Mouse (Mus musculus) brain, adult 2 months (tissue): ENCODE results near the gene Gtf2a2.

Source experiments
- DNase-seq: peaks from one replicate; pipeline ENCODE4 v3.0.0; 2011; ENCODE audit warnings: low read depth, low spot score

Gene Gtf2a2

DNA sequence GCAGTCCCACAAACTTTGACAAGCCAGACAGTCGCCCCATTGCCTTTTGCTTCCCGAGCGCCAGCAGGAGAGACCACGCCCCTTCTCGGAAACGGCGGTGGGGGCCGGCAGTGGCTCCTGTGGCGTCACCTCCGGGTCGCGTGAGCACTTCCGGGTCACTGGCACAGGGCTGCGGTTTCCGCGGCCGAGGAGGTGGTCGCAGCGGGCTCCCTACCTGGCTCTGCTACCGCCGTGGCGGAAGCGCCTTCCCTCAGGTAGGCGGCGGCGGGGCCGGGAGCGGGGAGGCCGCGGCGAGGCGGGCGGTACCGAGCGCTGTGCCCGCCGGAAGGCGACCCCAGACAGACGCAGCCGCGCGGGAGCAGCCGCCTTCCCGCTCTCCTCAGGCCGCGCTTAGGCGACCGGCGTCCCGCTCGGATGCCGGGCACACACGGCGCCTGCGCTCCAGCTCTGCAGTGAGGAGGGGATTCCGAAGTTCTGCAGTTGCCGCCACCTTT, at the start of gene Gtf2a2:
Gtf2a2 (plus strand) TSS at position 143 of the 494 bp plus-strand sequence.
- peak; percentile 95 for DNase-seq

DNA sequence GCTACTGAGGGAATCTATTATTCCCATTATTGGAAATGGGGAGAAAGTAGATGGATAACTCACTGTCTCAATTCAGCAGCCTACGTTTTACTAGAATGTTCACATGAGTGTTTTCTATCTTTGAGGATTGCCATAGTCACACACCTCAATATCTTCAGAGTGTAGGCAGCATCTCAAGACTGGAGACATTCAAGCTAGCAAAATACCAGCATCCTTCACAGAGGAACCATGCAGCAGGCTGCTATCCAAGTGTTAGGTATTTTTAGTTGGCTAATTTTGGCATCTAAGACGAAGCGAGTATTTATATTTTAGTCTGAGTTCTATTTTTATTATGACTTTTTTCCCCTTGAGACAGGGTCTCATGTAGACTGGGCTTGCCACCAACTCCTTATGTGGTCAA, 48.0 kb upstream of the Gtf2a2 start:
- DNase-seq: peak; percentile 58

DNA sequence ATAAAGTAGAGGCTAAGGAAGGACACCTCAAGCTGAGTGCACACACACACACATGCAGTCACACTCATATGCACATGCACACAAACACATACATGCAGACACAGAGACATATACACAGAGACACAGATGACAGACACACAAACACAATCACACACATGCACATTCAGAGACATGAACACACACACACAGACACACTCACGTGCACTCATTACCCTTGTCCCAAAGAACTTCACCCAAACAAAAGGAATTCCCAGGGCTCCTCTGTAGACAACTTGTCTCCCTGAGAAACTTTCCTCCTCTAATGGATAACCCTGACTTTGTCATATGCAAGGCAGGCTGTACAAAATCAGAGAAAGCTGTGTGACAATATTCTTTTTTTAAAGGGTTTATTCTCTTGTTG, 26.8 kb upstream of the Gtf2a2 start:
- no peak for DNase-seq

DNA sequence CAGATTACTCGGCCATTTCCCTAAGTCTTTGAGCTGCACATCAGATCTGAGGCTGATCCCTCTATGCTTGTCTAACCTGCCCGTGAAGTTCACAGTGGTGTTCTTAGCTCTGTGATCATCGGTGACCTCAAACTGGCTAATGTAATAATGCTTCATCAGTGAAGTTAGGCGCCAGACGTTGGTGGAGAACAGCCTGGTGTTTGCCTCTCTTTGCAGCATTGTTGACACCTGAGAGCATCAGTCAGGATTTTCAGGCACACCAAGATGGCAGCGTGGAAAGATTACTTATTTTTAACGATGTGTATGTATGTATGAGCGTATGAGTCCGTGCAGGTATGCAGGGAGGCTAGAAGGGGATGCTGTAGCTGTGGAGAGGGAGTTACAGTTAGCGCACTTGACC, 26.3 kb upstream of the Gtf2a2 start:
- no peak for DNase-seq

DNA sequence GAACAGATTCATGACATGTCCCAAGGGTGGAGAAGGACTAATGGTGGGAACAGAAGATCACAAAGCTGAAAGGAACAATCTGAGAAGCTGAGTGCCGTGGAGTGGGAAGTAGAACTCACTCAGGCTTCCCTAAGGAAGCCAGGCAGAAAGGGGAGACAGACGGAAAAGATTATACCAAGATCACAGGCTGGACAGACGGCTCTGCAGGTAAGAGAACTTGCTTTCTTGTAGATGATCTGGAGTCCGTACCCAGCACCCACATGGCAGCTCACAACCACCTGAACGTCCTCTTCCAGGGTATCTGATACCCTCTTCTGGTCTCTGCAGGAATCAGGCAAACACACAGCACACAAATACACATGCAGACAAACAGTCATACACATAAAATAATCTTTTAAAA, 25.8 kb upstream of the Gtf2a2 start:
- no peak for DNase-seq

DNA sequence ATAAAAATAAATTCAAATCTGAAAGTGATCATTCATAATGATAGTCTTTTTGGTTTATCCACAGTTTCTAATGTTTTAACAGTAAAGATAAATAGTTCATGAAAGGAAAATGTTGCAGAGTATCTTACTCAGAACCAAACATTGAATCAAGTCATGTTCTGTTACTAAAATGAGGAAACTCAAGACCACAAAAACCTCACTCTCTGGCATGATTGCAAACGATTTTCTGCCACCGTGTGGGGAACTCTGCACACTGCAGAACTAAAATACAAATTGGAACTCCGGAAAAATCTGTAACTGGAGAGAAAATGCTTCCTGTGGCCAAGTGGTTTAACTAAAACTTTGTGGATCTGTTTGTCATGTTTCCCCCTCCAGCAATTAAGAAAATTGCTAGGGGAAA, 24.8 kb upstream of the Gtf2a2 start:
- DNase-seq: peak; percentile 80

DNA sequence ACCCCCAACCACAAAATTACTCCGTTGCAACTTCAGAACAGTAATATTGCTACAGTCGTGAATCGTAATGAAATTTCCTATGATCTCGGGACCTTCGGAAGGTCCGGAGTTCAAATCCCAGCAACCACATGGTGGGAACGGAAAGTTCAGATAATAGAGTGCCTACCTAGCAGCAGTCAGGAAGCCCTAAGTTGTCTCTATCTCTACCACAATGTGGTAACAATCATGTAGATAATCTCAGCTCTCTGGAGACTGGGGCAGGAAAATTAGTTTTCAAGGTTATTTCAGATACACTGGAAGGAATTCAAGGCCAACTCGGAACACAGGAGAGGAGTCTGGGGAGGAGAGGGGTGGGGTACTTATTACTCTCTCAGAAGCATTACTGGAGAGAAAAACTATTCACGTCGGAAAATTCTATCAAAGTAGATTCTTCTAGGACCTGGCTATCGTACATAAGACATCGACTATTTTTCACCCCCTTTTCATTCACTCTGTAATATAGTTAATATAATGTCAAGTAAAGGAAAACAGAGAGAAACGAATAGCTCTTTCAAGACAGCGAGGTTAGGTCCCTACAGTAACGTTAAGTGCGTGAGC, 23.5 kb upstream of the Gtf2a2 start:
- DNase-seq: no peak

DNA sequence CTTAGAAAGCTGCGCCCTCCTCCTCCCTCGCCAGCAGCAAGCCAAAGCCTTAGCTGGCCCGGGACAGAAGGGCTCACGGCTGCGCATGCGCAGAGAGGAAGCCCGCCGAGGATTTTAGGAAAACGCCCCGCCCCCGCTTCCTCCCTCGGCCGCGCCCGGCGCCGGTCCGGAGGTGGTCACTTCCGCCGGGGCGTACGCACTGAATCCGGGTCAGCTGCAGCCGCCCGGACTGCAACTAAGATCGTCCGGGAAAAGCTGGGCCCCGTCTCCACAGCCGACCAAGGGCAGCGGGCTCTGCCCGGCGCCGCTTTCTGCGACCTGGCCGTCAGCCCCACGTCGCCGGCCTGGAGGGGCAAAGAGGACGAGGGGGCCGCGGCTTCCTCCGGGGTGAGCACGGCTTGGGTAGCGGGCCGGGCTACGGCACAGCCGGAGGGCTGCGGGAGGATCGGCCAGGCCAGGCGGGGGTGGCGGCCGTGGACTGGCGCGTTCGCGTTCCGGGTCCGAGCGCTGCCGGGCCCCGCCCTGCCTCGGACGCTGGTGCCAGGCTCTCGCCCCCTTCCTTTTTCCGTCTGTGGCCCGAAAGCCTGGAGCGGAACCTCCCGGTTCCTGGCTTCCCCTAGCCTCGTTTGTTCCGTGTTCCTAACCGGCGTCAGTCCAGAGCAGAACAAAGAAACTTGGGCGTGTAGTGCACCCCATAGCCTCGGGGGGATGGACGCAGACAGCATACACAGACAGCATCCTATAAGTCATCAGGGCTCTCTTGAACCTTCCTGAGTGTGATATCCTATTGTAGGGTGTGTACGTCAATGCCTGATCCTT, 22.8 kb upstream of the Gtf2a2 start, which contains the start of gene Bnip2:
Bnip2 (plus strand) TSS at position 164 of the 819 bp plus-strand sequence.
- peak; percentile 96 for DNase-seq

DNA sequence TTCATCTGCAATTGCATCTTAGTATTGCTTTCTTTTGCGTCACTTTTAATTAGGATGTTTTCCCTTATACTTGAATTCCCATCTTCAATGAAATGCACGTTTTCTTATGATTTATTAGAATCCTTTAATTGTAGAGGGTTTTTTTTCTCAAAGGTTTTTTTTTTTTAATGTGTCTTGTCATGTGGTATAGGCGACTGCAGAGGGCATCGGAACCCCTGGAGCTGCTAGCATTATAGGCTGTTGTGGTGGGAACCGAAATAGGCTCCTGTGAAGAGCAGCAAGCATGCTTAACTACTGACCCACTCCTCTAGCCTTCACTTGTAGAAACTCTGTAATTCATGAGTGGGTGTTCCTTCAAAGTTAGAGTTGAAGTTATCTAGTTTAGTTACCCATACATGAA, 22.0 kb upstream of the Gtf2a2 start:
- DNase-seq: no peak

DNA sequence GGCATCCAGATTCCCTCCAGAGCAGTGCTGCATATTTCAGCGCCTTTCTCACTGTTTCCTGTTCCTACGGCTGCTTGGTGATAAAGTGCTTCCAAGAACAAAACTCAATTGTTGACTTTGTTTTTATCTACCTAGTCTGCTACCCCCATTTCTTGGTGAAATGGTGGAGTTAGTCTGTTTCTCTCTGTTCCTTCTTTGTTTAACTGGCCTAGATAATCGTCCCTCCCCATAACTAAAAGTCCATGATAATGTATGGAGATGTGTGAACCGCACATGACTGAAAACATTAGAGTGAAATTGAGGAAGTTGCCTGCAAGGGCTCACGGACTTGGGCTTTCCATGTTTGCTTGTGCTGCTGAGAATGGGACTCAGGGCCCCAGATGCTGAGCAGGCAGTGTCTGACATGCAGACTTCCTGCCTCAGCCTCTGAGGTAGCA, 19.5 kb upstream of the Gtf2a2 start:
- no peak for DNase-seq

DNA sequence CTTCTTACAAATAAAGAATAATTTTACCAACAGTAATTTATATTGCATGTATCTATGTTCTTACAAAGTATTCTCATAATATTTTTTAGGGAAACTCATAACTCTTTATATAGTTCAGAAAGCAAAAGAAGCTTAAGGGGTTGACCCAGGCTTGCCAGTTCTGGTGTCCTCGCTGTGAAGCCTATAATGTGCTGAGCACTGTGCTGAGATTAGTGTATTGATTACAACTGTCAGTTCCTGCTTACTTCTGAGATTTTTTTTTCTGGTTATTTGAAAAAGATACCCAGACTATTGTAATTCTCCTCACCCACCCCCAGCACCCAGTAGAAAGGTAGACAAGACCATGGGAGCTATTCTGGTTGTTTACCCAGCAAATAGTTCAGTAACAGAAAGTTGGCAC, 18.9 kb upstream of the Gtf2a2 start:
- DNase-seq: no peak

DNA sequence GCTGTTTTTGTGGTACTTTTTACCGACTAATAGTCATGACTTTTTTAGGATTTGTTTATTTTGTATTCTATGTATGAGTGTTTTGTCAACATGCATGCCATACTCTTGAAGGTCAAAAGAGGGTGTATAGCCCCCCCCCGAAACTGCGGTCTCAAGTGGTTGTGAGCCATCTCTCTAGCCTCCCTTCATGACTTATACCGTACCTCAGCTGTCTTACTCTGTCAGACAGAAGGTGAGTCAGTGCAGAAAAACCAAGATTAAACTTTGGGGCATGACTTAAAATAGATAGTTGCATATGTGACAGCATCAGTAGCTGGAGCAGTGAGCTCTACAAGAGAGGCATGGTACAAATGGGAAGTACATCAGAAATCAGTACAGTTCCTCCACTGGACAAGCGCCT, 17.8 kb upstream of the Gtf2a2 start:
- peak; percentile 43 for DNase-seq

DNA sequence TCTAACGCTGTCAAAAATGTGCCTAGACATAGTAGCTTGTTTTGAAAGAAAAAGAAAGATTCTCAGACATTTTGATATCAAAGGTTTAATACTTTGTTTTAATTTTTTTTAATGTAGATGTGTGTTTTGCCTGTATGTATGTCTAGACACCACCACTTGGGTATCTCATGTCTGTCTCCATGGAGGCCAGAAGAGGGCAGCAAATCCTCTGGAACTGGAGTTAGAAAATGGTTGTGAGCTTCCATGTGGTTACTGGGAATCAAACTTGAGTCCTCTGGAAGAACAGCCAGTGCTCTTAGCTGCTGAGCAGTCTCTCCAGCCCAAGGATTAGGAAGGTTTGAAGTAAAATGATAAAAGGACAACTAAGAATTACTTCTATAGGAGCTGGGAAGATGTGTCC, 13.0 kb upstream of the Gtf2a2 start:
- no peak for DNase-seq

DNA sequence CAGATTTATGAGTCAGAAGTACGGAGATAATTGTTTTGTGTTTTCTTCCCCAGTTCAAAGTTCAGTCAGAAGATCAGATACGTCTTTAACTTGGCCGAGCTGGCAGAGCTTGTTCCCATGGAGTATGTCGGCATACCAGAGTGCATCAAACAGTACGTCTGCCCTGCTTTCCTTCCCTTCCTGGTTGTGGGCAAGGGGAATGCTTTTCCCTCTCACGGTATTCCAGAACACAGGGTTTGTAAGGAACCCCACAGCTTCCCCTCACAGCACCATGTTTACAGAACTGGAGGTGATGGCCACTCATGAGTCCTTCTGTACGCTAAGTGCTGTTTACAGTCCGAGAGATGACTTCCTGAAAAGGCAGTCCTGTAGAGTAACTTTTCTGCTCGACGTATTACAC, 8.8 kb upstream of the Gtf2a2 start:
- DNase-seq: no peak

DNA sequence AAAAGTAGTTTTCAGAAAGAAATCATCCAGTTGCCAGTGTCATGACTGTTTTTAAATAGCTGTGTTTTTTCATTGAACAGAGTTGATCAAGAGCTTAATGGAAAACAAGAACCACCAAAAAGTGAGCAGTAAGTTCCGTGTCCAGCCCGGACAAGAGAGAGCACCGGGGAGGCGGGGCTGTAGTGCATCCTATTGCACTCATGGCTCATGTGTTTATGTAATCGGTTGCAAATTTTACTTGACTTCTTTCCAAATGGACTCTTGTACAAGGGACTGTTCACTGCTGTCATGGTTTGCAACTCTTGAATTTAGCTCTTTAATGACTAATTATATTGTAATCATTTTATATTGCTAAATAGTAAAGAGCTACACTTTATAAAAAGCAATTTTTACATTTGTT, 5.4 kb upstream of the Gtf2a2 start:
- DNase-seq: no peak

DNA sequence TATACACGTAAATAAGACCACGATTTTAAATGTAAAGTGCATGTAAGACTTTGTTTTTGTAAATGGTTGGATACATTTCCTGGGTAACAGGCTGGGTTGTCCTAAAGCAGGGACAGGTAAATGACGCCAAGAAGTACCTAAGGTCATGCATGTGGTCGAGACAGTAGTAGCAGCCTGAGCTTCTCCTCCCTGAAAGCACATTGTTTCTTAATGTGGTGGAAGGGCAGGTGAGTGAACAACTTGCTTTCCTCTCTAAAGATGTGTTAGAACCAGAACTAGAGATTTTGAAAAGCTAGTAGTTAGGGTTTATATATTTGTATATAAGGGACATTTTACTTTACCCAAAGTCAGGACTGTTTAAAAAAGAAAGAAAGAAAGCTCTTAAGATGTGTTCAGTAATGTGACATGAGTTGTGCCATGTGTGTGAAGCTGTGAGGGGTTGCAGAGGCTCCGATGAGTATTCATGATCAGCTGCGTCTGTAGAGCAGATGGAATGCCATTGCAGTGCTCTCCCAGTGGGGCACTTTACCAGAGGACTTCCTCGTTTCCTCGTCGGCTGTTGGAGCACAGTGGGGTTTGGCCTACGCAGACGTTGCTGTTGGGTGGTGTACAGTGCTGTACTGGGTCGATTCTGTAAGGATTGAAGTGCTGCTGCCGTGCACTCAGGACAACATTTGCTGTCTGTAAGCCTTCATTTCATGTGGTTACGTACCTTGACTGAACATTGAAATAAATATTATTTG, 4.7 kb upstream of the Gtf2a2 start:
- no peak for DNase-seq

DNA sequence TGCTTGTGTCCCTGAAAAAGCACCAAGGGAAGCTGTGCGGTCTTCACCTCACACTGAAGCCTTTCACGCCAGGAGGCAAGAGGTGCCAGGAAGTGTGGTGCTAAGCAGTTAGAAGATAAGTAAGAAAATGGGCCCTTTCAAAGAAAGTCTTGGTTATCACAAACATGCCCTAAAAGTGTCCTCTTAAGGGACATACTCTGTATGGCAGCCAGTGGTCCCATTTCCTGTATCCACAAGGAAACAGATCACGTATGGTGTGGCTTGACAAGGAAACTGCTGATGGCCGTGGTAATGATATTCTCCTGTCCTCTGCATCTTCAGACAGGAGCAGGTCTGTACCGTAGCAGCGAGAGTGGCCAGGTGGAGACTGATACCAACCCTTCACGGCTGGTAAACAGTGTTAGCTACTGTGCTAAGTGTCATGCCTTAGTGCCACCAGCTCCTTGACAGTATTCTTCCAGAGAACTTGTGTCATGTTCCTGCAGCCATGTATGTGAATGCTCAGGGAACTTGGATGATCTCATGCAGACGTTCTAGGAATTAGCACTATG, 2.5 kb upstream of the Gtf2a2 start:
- DNase-seq: no peak

DNA sequence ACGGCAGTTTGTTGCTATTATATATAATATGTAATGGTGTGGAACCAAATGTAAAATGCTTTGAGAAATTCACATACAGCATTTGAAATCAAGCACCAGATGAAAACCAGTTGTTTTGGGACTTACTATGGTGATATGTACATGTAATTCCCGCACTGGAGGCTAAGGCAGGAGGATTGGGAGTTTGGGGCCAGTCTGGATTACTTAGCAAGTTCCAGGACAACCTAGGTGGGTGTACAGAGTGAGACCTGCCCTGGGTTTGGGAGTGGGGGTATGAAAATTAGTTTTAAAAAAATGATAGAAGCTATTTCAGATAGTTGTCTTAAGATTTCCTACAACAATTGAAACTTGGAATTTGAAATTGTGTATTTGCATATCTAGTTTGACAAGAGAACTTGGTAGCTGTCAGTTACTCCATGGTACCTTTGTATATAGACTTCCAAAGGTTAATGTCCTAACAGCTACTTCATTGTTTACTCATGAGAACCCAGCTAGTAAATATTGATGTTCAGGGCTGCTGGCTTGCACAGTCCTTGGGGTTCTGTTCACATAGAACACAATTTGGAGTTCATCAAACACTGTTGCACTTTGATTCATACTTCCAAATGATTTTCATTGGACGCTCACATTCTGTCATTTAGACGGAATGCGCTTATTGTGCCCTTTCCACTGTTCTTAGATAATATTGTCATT, 1.4 kb upstream of the Gtf2a2 start:
- DNase-seq: no peak

DNA sequence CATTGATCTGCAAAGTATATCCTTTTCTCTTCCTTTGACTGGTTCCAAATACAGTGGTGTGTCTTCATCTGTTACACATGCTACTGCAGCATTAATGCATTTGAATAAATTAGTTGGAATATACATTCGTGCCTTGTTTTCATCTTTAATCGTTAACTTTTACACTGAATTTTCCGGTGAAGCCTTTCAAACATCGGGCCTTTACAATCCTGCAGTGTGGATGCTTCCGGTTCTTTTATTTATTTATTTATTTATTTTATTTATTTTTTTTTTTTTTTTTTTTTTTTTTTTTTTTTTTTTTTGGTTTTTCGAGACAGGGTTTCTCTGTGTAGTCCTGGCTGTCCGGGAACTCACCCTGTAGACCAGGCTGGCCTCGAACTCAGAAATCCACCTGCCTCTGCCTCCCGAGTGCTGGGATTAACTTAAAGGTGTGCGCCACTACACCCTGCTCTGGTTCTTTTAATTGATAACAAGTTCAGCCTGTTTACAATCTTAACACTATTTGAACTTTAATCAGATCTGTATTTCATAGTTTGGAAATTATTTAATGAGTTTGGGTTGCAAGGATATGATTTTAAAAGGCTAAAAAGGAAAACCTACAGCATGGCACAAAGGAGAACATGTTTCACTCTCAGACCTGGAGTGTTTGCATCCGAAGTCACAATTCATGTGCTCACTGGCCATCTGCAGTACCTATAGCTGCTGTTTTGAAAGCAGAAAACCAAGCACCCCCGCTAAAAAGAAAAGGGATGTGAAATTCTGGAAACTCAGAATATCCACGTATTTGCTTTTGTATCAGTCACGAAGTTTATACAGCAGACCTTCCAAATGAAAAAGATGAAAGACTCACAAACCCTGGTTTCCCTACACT, 578 bp upstream of the Gtf2a2 start:
- no peak for DNase-seq

DNA sequence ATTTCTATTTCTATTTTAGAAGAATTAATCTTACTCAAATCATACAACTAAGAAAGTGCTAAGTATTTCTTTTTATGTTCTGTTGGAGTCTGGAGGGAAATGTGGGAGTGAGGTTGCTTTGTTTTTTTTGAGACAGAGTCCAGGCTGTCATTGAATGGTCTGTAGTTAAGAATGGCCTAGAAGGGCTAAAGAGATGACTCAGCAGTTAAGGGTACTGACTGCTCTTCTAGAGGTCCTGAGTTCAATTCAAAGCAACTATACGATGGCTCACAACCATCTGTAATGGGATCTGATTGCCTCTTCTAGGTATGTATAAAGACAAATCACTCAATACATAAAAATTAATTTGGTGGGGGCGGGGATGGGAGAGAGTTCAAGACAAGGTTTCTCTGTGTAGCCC, 3.3 kb downstream of the Gtf2a2 start:
- no peak for DNase-seq

DNA sequence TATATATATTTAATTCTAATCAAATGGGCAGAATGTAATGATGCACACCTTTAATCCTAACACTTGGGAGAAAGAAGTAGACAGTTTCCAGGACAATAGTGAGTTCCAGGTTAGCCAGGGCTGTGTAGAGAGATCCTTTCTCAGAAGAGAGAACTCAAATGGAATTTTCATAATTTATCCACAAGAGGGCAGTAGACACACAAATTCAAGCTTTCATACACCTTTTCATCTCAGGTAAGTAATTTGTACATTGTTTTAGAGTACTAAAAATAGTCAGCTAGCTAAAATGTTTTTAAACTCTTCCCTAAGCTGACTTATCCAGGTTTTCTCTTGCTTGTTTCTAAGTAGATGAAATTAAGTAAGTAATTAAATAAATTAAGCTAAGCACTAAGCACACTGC, 6.5 kb downstream of the Gtf2a2 start:
- DNase-seq: peak; percentile 34
